Mouse (Mus musculus) megakaryocyte, embryonic 14.5 days (primary cell): ENCODE measurements around the gene Tprg.

Experiments
- FLI1 ChIP-seq: IDR thresholded peaks from 2 replicates; pipeline ENCODE4 v1.6.1; 2012; ENCODE audit warnings: low read length, inconsistent platforms, mixed read lengths
- GATA1 ChIP-seq: IDR thresholded peaks from 3 replicates; pipeline ENCODE4 v1.6.1; 2012; ENCODE audit warnings: mixed read lengths, low read length, inconsistent platforms, borderline replicate concordance

GRCm38 (mm10) chr16:25255603-25256260, 30.9 kb upstream of the Tprg start:
- TF ChIP-seq GATA1 (no peak), FLI1 (no peak)
